Mouse (Mus musculus) embryonic fibroblast, embryonic 13.5 days (primary cell): ENCODE data around the gene Casp9. TPM values are rescaled to one million over a fixed set of nuclear protein-coding genes. Genes with fewer than 3 reads are reported as not detected.

ENCODE experiments used
- H3K27ac ChIP-seq: 2 replicates; pipeline ENCODE4 v1.5.1; 2012; ENCODE audit warnings: low read length, control low read depth, inconsistent platforms; ENCODE audit not compliant: insufficient read depth
- H3K4me1 ChIP-seq: 2 replicates; pipeline ENCODE4 v1.6.1; 2011; ENCODE audit warnings: low read length; ENCODE audit not compliant: control insufficient read depth, insufficient read depth
- H3K4me3 ChIP-seq: 2 replicates; pipeline ENCODE4 v1.5.1; 2011; ENCODE audit warnings: mild to moderate bottlenecking, control low read depth, low read length; ENCODE audit not compliant: insufficient read depth
- CTCF ChIP-seq: IDR thresholded peaks from 2 replicates; pipeline ENCODE4 v1.5.1; 2011; ENCODE audit warnings: mild to moderate bottlenecking, control low read depth, low read length, moderate library complexity, borderline replicate concordance; ENCODE audit not compliant: insufficient read depth
- POLR2A ChIP-seq: IDR thresholded peaks from 2 replicates; pipeline ENCODE4 v1.6.1; 2011; ENCODE audit warnings: low read depth, mild to moderate bottlenecking, control low read depth, low read length, moderate library complexity
- polyA plus RNA-seq: library from polyadenylated mRNA; stranded (reverse); fragments of >200 nt; gene quantifications from 2 replicates; pipeline ENCODE4 v1.2.4, GENCODE M21; 2011; ENCODE audit warnings: low read depth; ENCODE audit not compliant: missing spikeins, insufficient read length

Gene Casp9
- polyA plus RNA-seq, 1 experiment = 13.2 TPM

DNA sequence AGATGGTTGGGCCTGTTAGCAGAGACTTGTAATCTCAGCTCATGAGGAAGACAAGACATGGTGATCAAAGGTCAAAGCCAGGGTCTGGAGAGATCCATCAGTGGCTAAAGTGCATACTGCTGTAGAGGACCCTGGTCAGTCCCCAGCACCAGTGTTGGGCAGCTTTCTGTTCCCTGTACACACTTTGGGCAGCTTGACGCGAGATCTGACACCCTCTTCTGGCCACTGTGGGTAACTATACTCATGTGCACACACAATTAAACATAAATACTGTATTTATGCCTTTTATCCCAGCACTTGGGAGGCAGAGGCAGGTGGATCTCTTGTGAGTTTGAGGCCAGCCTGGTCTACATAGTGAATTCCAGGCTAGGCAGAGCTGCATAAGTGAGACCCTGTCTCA, 17.6 kb downstream of the Casp9 start:
- Histone ChIP-seq H3K27ac (no peak overlapping the region), H3K4me1 (no peaks in the 10 kb centered on the region), H3K4me3 (no peak overlapping the region)
- TF ChIP-seq POLR2A = no peak
- no peak for TF ChIP-seq CTCF

DNA sequence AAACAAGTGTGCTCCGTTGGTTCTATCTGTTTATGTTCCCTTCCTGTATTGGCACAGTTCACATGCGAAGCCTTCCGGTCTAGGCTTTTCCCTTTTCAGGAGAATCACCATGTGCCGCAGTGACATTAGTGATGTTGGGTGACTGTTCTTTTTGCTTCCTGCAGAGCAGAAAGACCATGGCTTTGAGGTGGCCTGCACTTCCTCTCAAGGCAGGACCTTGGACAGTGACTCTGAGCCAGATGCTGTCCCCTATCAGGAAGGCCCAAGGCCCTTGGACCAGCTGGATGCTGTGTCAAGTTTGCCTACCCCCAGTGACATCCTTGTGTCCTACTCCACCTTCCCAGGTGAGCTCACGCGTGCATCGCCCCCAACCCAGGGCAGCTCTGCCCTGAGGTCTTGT, 18.0 kb downstream of the Casp9 start:
- Histone ChIP-seq H3K27ac (no peak overlapping the region), H3K4me1 (no peaks in the 10 kb centered on the region), H3K4me3 (no peak overlapping the region)
- TF ChIP-seq CTCF (no peak), POLR2A (no peak)

DNA sequence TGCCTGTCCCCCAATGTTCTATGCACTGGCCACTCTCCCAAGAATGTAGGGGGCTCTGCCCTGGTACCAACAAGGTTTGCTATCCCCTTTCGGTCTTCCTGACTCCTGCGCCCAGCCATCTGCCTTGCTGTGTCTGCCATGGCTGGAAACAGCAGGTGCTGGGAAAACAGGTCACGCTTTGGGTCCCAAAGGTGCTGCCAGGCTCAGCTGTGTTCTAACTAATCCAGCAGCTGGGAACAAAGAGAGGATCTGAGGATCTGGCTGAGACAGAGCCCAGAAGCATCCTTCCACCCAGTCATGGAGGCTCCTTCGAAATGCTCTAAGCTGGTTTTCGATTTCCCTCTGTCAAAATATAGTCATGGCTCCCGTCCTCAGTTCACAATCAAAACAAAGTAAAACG, 22.9 kb downstream of the Casp9 start:
- no peak for TF ChIP-seq CTCF
- TF ChIP-seq POLR2A = no peak
- Histone ChIP-seq H3K4me3 (no peak overlapping the region), H3K4me1 (no peaks in the 10 kb centered on the region), H3K27ac (no peak overlapping the region)

DNA sequence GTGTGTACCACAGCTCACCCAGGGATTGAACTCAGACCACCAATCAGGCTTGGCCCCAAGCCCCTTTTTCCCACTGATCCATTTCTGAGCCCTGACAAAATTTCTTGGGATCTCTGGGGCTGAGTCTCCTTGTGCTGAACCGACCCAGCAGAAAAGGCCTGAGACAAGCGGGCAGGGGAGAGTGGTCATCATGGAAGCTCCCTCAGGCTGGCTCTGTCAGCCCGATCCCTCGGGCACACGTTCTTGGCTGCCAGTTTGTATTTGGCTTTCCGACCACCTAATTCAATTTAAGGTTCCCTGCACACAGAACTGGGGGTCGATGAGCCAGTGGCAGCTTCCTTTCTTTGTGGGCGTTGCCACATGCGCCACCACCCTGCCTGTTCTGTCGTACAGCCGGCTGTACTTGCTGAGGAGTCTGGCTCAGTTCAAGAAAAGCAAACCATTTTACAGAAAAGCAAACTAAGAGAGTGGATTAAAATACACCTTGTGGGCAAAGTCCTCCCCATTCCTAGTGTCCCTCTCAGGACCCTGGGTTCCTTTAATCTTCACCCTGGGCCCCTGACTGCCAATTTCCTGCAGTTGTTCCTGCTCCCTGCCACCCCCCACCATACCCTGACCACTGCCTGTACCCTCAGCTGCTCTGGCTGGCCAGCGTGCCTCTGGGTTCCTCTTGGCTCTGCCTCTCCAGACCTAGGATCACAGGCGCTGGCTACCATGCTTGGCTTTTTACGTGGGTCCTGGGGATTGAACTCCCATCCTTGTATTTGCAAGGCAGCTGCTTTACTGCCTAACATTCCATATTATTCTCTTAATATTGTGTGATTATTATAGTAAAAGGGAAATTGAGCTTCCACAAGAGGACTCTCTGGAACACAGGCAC, 23.6 kb downstream of the Casp9 start:
- TF ChIP-seq CTCF (no peak), POLR2A (no peak)
- H3K27ac ChIP-seq = no peak overlapping the region

DNA sequence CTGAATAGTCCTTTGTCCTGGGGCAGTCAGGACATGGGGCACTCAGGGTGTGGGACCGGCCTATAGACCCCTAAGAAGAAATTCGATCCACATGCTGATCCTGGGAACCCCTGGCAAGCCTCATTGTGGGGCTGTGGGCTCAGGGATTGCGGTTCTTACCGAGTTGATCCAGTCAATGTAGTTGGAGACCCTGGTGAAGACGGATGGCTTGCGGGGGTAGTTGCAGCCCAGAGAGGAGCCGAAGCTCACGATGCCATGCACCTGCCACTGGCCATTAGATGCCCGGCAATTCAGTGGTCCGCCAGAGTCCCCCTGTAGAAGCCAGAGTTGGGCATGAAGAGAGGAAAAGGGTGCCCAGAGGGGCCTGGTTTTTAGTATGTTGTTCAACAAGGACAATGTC, 24.3 kb downstream of the Casp9 start:
- no peak overlapping the region for H3K27ac ChIP-seq
- no peak for TF ChIP-seq POLR2A
- TF ChIP-seq CTCF = no peak
- H3K4me1 ChIP-seq = no peaks in the 10 kb centered on the region
- H3K4me3 ChIP-seq = no peak overlapping the region

More for the DNA sequence above, 23.6 kb downstream of the Casp9 start:
- Histone ChIP-seq H3K4me1 (no peaks in the 10 kb centered on the region), H3K4me3 (no peak overlapping the region)

DNA sequence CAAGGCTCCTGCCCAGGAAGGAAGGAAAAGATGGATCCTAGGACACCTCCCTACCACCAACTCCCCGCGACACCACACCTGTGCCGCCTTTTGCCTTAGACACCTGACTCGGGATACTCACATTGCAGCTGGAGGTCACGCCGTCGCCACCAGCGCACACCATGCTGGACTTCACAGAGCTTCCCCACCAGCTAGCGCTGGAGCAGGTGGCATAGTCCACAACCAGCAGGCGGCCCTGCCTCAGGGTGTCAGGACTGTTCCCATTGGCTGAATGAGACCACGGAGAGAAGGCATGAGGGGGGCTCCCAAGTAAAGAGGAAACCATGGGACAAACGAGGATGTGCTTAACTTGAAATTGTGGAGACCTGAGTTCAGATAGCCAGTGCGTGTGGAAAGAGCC, 25.4 kb downstream of the Casp9 start:
- H3K4me1 ChIP-seq = no peaks in the 10 kb centered on the region
- H3K27ac ChIP-seq = no peak overlapping the region
- no peak overlapping the region for H3K4me3 ChIP-seq
- TF ChIP-seq CTCF = no peak
- no peak for TF ChIP-seq POLR2A

DNA sequence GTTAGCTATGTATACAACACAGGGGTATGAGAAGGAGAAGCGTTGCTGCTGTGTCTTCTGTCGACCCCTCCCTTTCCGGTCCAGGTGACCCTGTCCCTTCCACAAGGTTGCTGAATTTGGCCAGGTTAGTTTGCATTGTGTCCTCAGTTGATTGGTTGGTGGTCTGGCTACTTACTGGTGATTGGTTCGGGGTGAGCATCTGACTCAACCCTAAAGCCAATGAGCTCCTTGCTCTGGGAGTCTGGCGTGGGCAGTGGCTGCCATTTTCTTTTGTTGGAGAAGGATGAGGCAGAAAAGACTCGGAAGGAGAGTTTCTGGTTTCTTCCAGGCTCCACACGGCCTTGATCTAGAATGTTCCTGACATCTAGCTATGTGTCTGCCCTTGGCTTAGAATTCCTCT, 25.9 kb downstream of the Casp9 start:
- TF ChIP-seq POLR2A (no peak), CTCF (no peak)
- Histone ChIP-seq H3K4me1 (no peaks in the 10 kb centered on the region), H3K27ac (no peak overlapping the region), H3K4me3 (no peak overlapping the region)

DNA sequence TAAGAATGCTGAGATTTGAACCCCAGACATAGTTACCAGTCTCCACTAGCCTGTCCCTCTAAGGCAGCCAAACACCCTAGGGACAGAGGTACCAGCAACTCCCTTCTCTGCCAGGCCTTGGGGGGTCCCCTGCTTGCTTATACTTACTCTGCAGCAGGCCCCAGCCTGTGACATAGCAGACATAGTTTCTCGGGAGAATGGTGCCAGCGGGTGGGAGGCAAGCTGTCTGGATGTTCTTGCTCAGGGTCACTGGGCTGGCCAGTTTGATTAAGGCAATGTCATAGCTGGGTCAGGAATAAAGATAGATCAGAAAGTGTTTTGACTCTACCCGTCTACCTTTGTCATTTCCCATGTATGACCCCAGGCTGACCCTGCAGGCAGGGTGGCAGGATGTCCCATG, 27.8 kb downstream of the Casp9 start:
- Histone ChIP-seq H3K27ac (no peak overlapping the region), H3K4me3 (no peak overlapping the region), H3K4me1 (no peaks in the 10 kb centered on the region)
- TF ChIP-seq CTCF (no peak), POLR2A (no peak)

DNA sequence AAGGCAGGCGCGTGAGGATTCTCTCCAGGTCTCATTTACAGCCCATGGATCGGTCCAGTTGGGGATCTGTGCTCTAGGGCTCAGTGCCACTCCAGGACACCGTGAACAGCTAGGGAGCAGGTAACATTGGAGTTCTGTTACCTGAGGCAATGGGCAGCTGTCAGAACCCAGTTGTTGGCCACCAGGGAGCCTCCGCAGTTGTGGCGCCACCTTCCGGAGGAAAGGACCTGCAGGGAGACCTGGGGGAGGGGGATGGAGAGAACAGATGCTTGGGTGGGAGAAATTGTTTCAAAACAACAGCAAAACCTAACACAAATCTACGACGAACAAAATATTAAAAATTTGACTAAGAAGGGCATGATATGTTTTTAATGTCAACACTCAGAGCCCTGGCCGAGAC, 28.7 kb downstream of the Casp9 start:
- no peak for TF ChIP-seq POLR2A
- Histone ChIP-seq H3K4me1 (no peaks in the 10 kb centered on the region), H3K4me3 (no peak overlapping the region), H3K27ac (no peak overlapping the region)

DNA sequence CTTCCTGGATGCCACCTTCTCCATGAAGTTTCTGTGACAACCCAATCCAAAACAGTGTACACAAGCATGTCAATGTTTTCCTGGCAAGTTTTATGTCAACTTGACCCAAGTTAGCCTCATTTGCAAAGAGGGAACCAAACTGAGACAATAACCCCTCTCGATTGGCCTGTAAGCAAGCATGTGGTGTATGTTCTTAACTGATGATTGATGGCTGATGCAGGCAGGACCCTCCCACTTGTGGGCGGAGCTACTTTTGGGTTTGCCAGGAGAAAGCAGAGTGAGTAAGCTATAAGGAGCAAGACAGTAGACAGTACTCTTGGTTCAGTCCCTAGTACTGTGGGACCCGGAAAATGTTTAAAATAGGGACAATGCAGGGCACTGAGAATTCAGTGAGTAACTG, 29.6 kb downstream of the Casp9 start:
- Histone ChIP-seq H3K4me3 (no peak overlapping the region), H3K27ac (no peak overlapping the region), H3K4me1 (no peaks in the 10 kb centered on the region)
- TF ChIP-seq CTCF = no peak
- no peak for TF ChIP-seq POLR2A
